ENCODE assay signal across 9 mouse cellular contexts in genomic region chr14:8476606-8477005, GRCm38 (mm10).
DNase-seq lines count a peak whose midpoint lies in the region; ATAC-seq and TF ChIP-seq lines count a peak whose summit lies in the region.
"Had no signal": no experiment of that assay in that cellular context is flagged by ENCODE, and none has a peak within 500 bp of the region (broad histone marks: within the 10 kb centered on the region; RNA-seq: fewer than 3 reads in every experiment).

No protein-coding gene starts in this region.

- no peak for TF ChIP-seq EP300 in liver, postnatal 0 days (IDR thresholded peaks at IDR 0.05; ENCODE audit: low read depth)

- no peak overlapping the region for H3K4me3 ChIP-seq in liver, postnatal 0 days (ENCODE audit: low read depth, low read length)
- no peak overlapping the region for H3K4me3 ChIP-seq in liver, embryonic 11.5 days (ENCODE audit: low read depth, low read length)
- H3K4me3 ChIP-seq: myocyte had no signal

- no peak overlapping the region for H3K4me2 ChIP-seq in liver, postnatal 0 days (ENCODE audit: low read depth, low read length)
- H3K4me2 ChIP-seq in liver, embryonic 11.5 days = no peak overlapping the region

- no peak for ATAC-seq in liver, postnatal 0 days
- no peak for ATAC-seq in liver, embryonic 11.5 days (replicated peaks; ENCODE audit: low FRiP score)
- no peak for ATAC-seq in monocyte, adult 5-6 weeks (replicated peaks; ENCODE audit: insufficient number of reproducible peaks, low FRiP score, low TSS enrichment, poor library complexity, severe bottlenecking)

- H3K9me3 ChIP-seq in liver, postnatal 0 days (ENCODE audit: low read length) = no peaks in the 10 kb centered on the region
- peaks cover 2% of the 10 kb centered on the region; the same call in 1 of the 2 replicates for H3K9me3 ChIP-seq in liver, embryonic 11.5 days (ENCODE audit: control insufficient read depth, low read length)

- no peak for DNase-seq in liver, postnatal 0 days
- no peak for DNase-seq in liver, embryonic 11.5 days (ENCODE audit: low spot score)
- peak; percentile 2 for DNase-seq in c-Kit-positive CD71-negative TER-119-negative erythroid progenitor cells, embryonic 14.5 days (ENCODE audit: low read depth)
- DNase-seq in layer of hippocampus, adult 18-20 months (ENCODE audit: low spot score in 2 of 2) = peak; percentile 69 to 88
- DNase-seq in right cerebral cortex, postnatal 10 days (ENCODE audit: low spot score in 2 of 2) = peak; percentile 82 to 83
- DNase-seq in yolk sac, embryonic 10.5 days (ENCODE audit: low spot score) = no peak
- DNase-seq: kidney, postnatal 14 days had no signal

- no peaks in the 10 kb centered on the region for H3K27me3 ChIP-seq in liver, postnatal 0 days (ENCODE audit: insufficient read depth, low read length)
- H3K27me3 ChIP-seq in liver, embryonic 11.5 days (replicated peaks; ENCODE audit: control insufficient read depth, insufficient read depth, low read length) = no peaks in the 10 kb centered on the region

- 58% methylated on average over 3 of the region's 3 CpGs for WGBS in liver, postnatal 0 days (ENCODE audit: insufficient replicate concordance)
- 55% methylated on average over 3 of the region's 3 CpGs for WGBS in liver, embryonic 11.5 days

- no peak overlapping the region for H3K9ac ChIP-seq in liver, postnatal 0 days (replicated peaks)
- no peak overlapping the region for H3K9ac ChIP-seq in liver, embryonic 11.5 days (ENCODE audit: low read depth, low read length)

- no peaks in the 10 kb centered on the region for H3K4me1 ChIP-seq in liver, postnatal 0 days (ENCODE audit: insufficient read depth)
- H3K4me1 ChIP-seq in liver, embryonic 11.5 days (replicated peaks; ENCODE audit: control insufficient read depth, insufficient read depth, low read length) = no peaks in the 10 kb centered on the region

- no peak overlapping the region for H3K27ac ChIP-seq in liver, postnatal 0 days (ENCODE audit: low read depth)
- H3K27ac ChIP-seq in liver, embryonic 11.5 days (ENCODE audit: low read depth, low read length) = no peak overlapping the region

- TF ChIP-seq CTCF in liver, postnatal 0 days (IDR thresholded peaks at IDR 0.05; ENCODE audit: low read depth) = 0 out of 2 replicates have a peak, but pooled peaks have one; percentile 25

- no peaks in the 10 kb centered on the region; the same call in 1 of the 2 replicates for H3K36me3 ChIP-seq in liver, postnatal 0 days (replicated peaks; ENCODE audit: insufficient read depth, low read length)
- no peaks in the 10 kb centered on the region for H3K36me3 ChIP-seq in liver, embryonic 11.5 days (ENCODE audit: control insufficient read depth, insufficient read depth, low read length)

Comparison
In these comparisons a context has a peak if more than half of its experiments do, and no peak if none do; other contexts are left out.
1. DNase-seq: peak in c-Kit-positive CD71-negative TER-119-negative erythroid progenitor cells, embryonic 14.5 days (single experiment), layer of hippocampus, adult 18-20 months (2 of 2) and right cerebral cortex, postnatal 10 days (2 of 2); none in liver, postnatal 0 days (single experiment), liver, embryonic 11.5 days (single experiment) and yolk sac, embryonic 10.5 days (single experiment).